Mouse (Mus musculus): ENCODE results near the gene Atp7a. TPM values are rescaled to one million over a fixed set of nuclear protein-coding genes. Genes with fewer than 3 reads are reported as not detected.

Gene Atp7a
- polyA plus RNA-seq, 1 experiment from 2014 or later: 17.9 TPM

DNA sequence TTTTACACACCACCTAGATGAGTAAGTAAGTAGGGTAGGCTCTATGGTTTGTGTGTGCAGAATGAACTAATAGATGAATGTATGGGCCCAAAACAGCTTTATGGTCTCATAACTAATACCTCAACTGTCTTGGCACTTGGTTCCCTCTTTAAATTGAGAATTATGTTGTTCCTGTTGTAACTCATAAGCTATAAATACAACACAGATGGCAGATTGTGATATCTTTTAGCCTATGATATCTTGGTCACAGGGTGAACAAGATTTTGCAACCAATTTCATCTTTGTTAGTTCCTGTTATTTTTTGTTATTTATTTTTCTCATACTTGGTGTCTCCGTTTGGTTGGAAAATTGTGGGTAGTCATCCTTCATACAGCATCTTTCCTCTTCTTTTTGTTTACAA is 121.1 kb downstream of the Atp7a start:
- ATAC-seq (ENCODE audit: low FRiP score): no peak
- H3K36me3 ChIP-seq: no peaks in the 10 kb centered on the region
- no peak overlapping the region for H3K9ac ChIP-seq
- no peak overlapping the region for H3K27ac ChIP-seq
- WGBS: 94% methylated on average over 1 of the region's 1 CpGs
- H3K4me1 ChIP-seq (replicated peaks): no peaks in the 10 kb centered on the region
- H3K4me2 ChIP-seq: no peak overlapping the region
- H3K9me3 ChIP-seq: no peaks in the 10 kb centered on the region
- H3K4me3 ChIP-seq: no peak overlapping the region
- H3K27me3 ChIP-seq: 0 out of 2 replicates have a peak, but pooled peaks cover 2% of the 10 kb centered on the region

- Histone ChIP-seq H3K36me3 (no peaks in the 10 kb centered on the region), H3K9ac (no peak overlapping the region), H3K4me3 (no peak overlapping the region), H3K27ac (no peak overlapping the region), H3K4me1 (replicated peaks) (no peaks in the 10 kb centered on the region), H3K4me2 (no peak overlapping the region), H3K9me3 (no peaks in the 10 kb centered on the region), H3K27me3 (0 out of 2 replicates have a peak, but pooled peaks cover 2% of the 10 kb centered on the region)
- no peak for ATAC-seq (ENCODE audit: low FRiP score)
- WGBS: 90% methylated on average over 3 of the region's 3 CpGs
These were observed 122.4 kb downstream of the Atp7a start for GRCm38 (mm10) chrX:106149460-106149859.

- Histone ChIP-seq H3K27me3 (0 out of 2 replicates have a peak, but pooled peaks cover 5% of the 10 kb centered on the region), H3K27ac (no peak overlapping the region), H3K9me3 (no peaks in the 10 kb centered on the region), H3K4me1 (replicated peaks) (no peaks in the 10 kb centered on the region), H3K9ac (no peak overlapping the region), H3K4me2 (no peak overlapping the region), H3K4me3 (no peak overlapping the region), H3K36me3 (no peaks in the 10 kb centered on the region)
- ATAC-seq (ENCODE audit: low FRiP score): no peak
These were observed 127.1 kb downstream of the Atp7a start for GRCm38 (mm10) chrX:106154180-106154586.

- ATAC-seq (ENCODE audit: low FRiP score): no peak
- Histone ChIP-seq H3K9me3 (no peaks in the 10 kb centered on the region), H3K4me3 (no peak overlapping the region), H3K27ac (no peak overlapping the region), H3K4me2 (no peak overlapping the region), H3K36me3 (no peaks in the 10 kb centered on the region), H3K4me1 (replicated peaks) (no peaks in the 10 kb centered on the region), H3K27me3 (0 out of 2 replicates have a peak, but pooled peaks cover 5% of the 10 kb centered on the region), H3K9ac (no peak overlapping the region)
- 80% methylated on average over 4 of the region's 4 CpGs for WGBS
These were observed 128.8 kb downstream of the Atp7a start for GRCm38 (mm10) chrX:106155892-106156291.

DNA sequence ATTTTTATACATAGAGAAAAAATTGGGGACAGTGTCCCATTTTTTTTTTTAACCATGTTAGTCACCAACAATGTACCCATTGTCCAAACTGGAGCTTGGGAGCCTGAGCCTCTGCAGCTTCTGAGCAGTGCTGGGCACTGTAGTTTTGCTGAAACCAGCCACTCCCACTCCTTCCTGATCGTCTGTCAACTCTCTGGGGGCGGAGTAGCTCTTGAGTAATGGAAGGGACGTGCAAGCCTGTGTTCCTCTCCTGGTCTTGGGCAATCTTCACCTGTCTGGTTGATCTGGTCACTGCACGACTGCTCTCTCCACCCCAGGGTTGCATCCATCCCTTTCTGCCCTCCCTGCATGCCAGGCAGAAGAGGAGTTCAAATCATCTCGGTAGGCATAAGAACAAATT is 136.9 kb downstream of the Atp7a start:
- ATAC-seq (ENCODE audit: low FRiP score): no peak
- 65% methylated on average over 5 of the region's 5 CpGs for WGBS

GRCm38 (mm10) chrX:106164555-106164954 is 137.5 kb downstream of the Atp7a start:
- Histone ChIP-seq H3K4me3 (no peak overlapping the region), H3K36me3 (no peaks in the 10 kb centered on the region), H3K27me3 (no peaks in the 10 kb centered on the region), H3K27ac (no peak overlapping the region), H3K9ac (no peak overlapping the region), H3K9me3 (no peaks in the 10 kb centered on the region), H3K4me1 (replicated peaks) (no peaks in the 10 kb centered on the region), H3K4me2 (no peak overlapping the region)
- 77% methylated on average over 5 of the region's 5 CpGs for WGBS
- ATAC-seq (ENCODE audit: low FRiP score): no peak

More for the DNA sequence above, 136.9 kb downstream of the Atp7a start:
- Histone ChIP-seq H3K9me3 (no peaks in the 10 kb centered on the region), H3K4me2 (no peak overlapping the region), H3K27me3 (no peaks in the 10 kb centered on the region), H3K4me3 (no peak overlapping the region), H3K36me3 (no peaks in the 10 kb centered on the region), H3K9ac (no peak overlapping the region), H3K27ac (no peak overlapping the region), H3K4me1 (replicated peaks) (no peaks in the 10 kb centered on the region)

DNA sequence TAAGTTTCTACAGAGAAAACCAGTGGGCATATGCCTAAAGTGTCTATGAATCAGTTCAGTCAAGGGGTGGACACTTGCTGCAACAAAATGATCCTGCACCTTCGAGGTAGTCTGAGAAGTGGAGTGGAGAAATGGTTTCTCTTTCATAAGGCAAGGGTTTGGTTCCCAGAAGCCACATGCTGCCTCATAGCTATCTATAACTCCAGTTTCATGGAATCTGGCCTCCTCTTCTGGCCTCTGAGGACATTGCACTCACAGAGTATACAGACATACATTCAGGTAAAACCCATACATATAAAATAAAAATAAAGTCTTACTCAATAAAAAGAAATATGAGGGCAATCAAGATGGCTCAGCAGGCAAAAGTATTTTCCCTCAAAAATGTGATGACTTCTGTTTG is 138.0 kb downstream of the Atp7a start:
- Histone ChIP-seq H3K27me3 (no peaks in the 10 kb centered on the region), H3K27ac (no peak overlapping the region), H3K9me3 (no peaks in the 10 kb centered on the region), H3K4me2 (no peak overlapping the region), H3K9ac (no peak overlapping the region), H3K4me3 (no peak overlapping the region), H3K4me1 (replicated peaks) (no peaks in the 10 kb centered on the region), H3K36me3 (no peaks in the 10 kb centered on the region)
- 81% methylated on average over 1 of the region's 1 CpGs for WGBS
- no peak for ATAC-seq (ENCODE audit: low FRiP score)

DNA sequence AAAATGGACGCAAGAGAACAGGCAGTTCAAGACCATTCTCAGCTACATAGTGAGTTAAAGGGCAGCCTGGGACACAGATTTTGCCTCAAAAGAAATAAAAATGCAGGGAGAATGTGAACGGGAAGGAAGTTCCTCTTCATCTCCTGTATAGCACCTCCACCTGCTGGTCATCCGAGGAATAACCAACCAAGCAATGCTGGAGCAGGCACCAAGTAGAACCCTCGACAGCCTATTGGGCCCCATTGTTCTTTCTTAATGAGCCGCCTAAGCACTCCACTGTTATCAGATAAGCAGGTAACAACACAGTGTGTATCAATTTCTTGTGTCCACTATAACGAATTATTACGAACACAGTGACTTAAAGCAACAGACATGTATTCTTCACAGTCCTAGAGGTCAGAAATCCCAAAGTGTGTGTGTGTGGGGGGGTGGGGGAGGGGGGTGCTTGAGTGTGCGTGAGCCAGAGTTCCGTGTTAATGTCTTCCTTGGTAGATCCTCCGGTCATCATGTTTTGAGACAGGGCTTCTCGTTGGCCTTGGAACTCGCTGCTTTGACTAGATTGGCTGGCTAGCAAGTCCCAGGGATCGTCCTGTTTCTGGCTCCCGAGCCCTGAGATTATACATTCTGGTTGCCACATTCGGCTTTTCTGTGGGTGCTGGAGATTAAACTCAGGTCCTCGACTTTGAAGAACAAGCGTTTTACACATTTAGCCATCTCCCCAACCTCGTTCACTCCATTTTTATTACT is 144.2 kb downstream of the Atp7a start:
- ATAC-seq (ENCODE audit: low FRiP score): peak; percentile 92
- H3K4me1 ChIP-seq (replicated peaks): no peaks in the 10 kb centered on the region
- no peak overlapping the region for H3K27ac ChIP-seq
- H3K9me3 ChIP-seq: no peaks in the 10 kb centered on the region
- no peaks in the 10 kb centered on the region for H3K27me3 ChIP-seq
- no peaks in the 10 kb centered on the region for H3K36me3 ChIP-seq
- H3K4me3 ChIP-seq: peak overlapping the region; percentile 29
- peak overlapping the region; percentile 24; the same call in 1 of the 2 replicates for H3K9ac ChIP-seq
- WGBS: 31% methylated on average over 18 of the region's 18 CpGs
- H3K4me2 ChIP-seq: peak overlapping the region; percentile 45

DNA sequence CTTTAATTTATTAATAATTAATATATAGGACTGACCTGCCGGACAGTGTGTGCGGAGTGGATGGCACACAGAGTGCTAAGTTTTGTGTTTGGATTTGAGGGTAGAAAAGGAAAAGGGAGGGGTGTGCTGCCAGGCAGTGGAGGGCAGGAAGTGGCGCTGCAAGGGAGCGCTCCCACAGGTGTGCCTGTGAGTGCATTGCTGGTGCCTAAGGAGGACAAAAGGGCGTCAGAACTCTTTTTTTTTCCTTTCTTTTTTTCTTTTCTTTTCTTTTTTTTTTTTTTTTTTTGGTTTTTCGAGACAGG is 144.7 kb downstream of the Atp7a start:
- Histone ChIP-seq H3K4me3 (peak overlapping the region; percentile 29; the same call in 1 of the 2 replicates), H3K27ac (no peak overlapping the region), H3K9ac (no peak overlapping the region), H3K9me3 (no peaks in the 10 kb centered on the region), H3K4me2 (peak overlapping the region; percentile 45), H3K36me3 (no peaks in the 10 kb centered on the region), H3K27me3 (no peaks in the 10 kb centered on the region), H3K4me1 (replicated peaks) (no peaks in the 10 kb centered on the region)
- ATAC-seq (ENCODE audit: low FRiP score): peak; percentile 67
- 51% methylated on average over 5 of the region's 6 CpGs for WGBS

Other genes with a start within 250 kb of the Atp7a start
- 258 and 267 TPM in 2 replicates for gene Atrx, start 97.9 kb upstream of the Atp7a start, polyA plus RNA-seq (2015; fragmentation: Nextera tagmentation; extraction: Ambion mirVana)
- 25.5 and 28.0 TPM in 2 replicates for gene Magt1, start 15.4 kb upstream of the Atp7a start, polyA plus RNA-seq (2015; fragmentation: Nextera tagmentation; extraction: Ambion mirVana)
- 376 and 403 TPM in 2 replicates for gene Cox7b, start 11.6 kb upstream of the Atp7a start, polyA plus RNA-seq (2015; fragmentation: Nextera tagmentation; extraction: Ambion mirVana)
- 0.21 and 0.34 TPM in 2 replicates for gene Tlr13, start 115.9 kb downstream of the Atp7a start, polyA plus RNA-seq (2015; fragmentation: Nextera tagmentation; extraction: Ambion mirVana)
- 262 and 266 TPM in 2 replicates for gene Pgk1, start 159.8 kb downstream of the Atp7a start, polyA plus RNA-seq (2015; fragmentation: Nextera tagmentation; extraction: Ambion mirVana)
- gene Taf9b, start 193.9 kb downstream of the Atp7a start, polyA plus RNA-seq (2015; fragmentation: Nextera tagmentation; extraction: Ambion mirVana): 15.6 TPM in 2 replicates
- gene Fnd3c2, start 228.1 kb downstream of the Atp7a start, polyA plus RNA-seq (2015; fragmentation: Nextera tagmentation; extraction: Ambion mirVana): not detected in 2 replicates

Measured in hindbrain, embryonic 13.5 days (tissue).